Mouse (Mus musculus) intestine, postnatal 0 days (tissue): ENCODE results near the gene Snai3. TPM values are rescaled to one million over a fixed set of nuclear protein-coding genes. Genes with fewer than 3 reads are reported as not detected.

Source experiments
- ATAC-seq: fragments of 200-750 bp; cut with Nextera tagmentation; 2 replicates; pipeline ENCODE4 v1.8.0; 2017; ENCODE audit warnings: mild to moderate bottlenecking, moderate TSS enrichment, moderate library complexity
- H3K27ac ChIP-seq: fragments of 300-500 bp; sonication (generic); 2 replicates; pipeline ENCODE4 v1.5.1; 2014; ENCODE audit warnings: mild to moderate bottlenecking, low read depth, low read length, moderate library complexity
- H3K27me3 ChIP-seq: fragments of 300-500 bp; sonication (generic); replicated peaks from 2 replicates; pipeline ENCODE4 v1.6.1; 2014; ENCODE audit warnings: low read length, mixed read lengths; ENCODE audit not compliant: control insufficient read depth, insufficient read depth
- H3K36me3 ChIP-seq: fragments of 300-500 bp; sonication (generic); 2 replicates; pipeline ENCODE4 v1.6.1; 2014; ENCODE audit warnings: mild to moderate bottlenecking, moderate library complexity; ENCODE audit not compliant: control insufficient read depth, insufficient read depth
- H3K4me1 ChIP-seq: fragments of 300-500 bp; sonication (generic); replicated peaks from 2 replicates; pipeline ENCODE4 v1.6.1; 2014; ENCODE audit warnings: antibody characterized with exemption, low read length, mixed read lengths; ENCODE audit not compliant: control insufficient read depth, insufficient read depth
- H3K4me2 ChIP-seq: fragments of 300-500 bp; sonication (generic); replicated peaks from 2 replicates; pipeline ENCODE4 v1.6.1; 2014; ENCODE audit warnings: low read depth, mild to moderate bottlenecking, moderate library complexity
- H3K4me3 ChIP-seq: fragments of 300-500 bp; sonication (generic); 2 replicates; pipeline ENCODE4 v1.5.1; 2014; ENCODE audit warnings: low read depth, low read length
- H3K9ac ChIP-seq: fragments of 300-500 bp; sonication (generic); 2 replicates; pipeline ENCODE4 v1.6.1; 2014; ENCODE audit warnings: mild to moderate bottlenecking, low read depth, low read length
- H3K9me3 ChIP-seq: fragments of 300-500 bp; sonication (generic); 2 replicates; pipeline ENCODE4 v1.6.1; 2016; ENCODE audit warnings: mixed run types; ENCODE audit not compliant: control insufficient read depth
- CTCF ChIP-seq: sonication (generic); IDR thresholded peaks from 2 replicates; pipeline ENCODE4 v1.5.1; 2016; ENCODE audit warnings: low read depth, mild to moderate bottlenecking, control low read depth, antibody characterized with exemption, moderate library complexity
- WGBS: fragments of 180-500 bp; shearing (Covaris S2); extraction: QIAGEN DNeasy Blood & Tissue Kit; methylation state at CpG from one replicate; pipeline ENCODE4 v1.1.7; 2014; 5-methylcytosine and 5-hydroxymethylcytosine counted together
- polyA plus RNA-seq: library from polyadenylated mRNA; unstranded; fragments of >200 nt; fragmentation: Nextera tagmentation; extraction: Ambion mirVana; gene quantifications from 2 replicates; pipeline ENCODE4 v1.2.1, GENCODE M21; 2015

The Snai3 gene
- polyA plus RNA-seq, 1 experiment from 2014 or later = 0.46 TPM

DNA sequence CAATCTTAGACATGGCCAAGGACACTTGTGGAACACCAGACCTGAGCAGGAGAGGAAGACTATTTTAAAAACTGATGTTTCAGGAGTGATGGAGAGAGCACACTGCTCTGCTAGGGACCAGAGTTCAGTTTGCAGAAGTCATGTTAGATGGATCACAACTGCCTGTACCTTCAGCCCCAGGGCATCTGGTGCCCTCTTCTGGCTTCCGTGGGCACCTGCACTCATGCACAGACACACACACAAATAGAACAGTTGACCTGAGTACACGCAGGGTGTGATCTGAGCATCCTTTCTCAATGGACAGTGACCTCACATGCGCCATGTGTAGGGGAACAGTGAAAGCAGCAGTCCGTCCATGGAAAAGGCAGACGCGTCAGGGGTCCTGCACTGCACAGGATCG is 23.3 kb upstream of the Snai3 start:
- ATAC-seq = no peak

DNA sequence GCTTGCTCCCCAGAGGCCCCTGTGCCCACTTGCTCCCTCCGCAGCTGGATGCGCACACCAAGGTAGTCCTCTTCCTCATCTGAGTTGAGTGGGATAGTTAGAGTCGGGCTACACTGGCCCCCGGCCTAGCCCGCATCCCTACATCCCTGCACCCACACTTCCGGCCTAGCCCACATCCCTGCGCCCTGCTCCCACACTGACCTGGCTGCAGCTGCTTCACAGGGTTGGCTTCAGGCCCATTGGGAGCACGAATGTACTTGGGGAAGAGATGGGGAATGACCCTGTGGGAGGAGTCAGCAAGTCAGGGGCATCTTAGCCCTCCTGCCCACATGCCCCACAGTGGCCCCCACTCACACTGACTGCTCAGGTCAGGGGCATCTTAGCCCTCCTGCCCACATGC is 21.9 kb upstream of the Snai3 start:
- TF ChIP-seq CTCF = no peak
- Histone ChIP-seq H3K9me3 (no peaks in the 10 kb centered on the region), H3K4me3 (no peak overlapping the region), H3K27me3 (no peaks in the 10 kb centered on the region), H3K4me2 (no peak overlapping the region), H3K27ac (peak overlapping the region; percentile 35; the same call in 1 of the 2 replicates), H3K9ac (no peak overlapping the region), H3K36me3 (peaks cover 81% of the 10 kb centered on the region), H3K4me1 (no peaks in the 10 kb centered on the region)
- 92% methylated on average over 8 of the region's 8 CpGs for WGBS
- no peak for ATAC-seq

More for the DNA sequence above, 23.3 kb upstream of the Snai3 start:
- no peaks in the 10 kb centered on the region for H3K4me1 ChIP-seq
- H3K36me3 ChIP-seq = peaks cover 88% of the 10 kb centered on the region
- no peak overlapping the region for H3K4me3 ChIP-seq
- no peak overlapping the region for H3K9ac ChIP-seq
- no peak overlapping the region for H3K4me2 ChIP-seq
- TF ChIP-seq CTCF = peak; percentile 49
- 95% methylated on average over 7 of the region's 7 CpGs for WGBS
- H3K9me3 ChIP-seq = no peaks in the 10 kb centered on the region
- H3K27me3 ChIP-seq = no peaks in the 10 kb centered on the region
- no peak overlapping the region for H3K27ac ChIP-seq

DNA sequence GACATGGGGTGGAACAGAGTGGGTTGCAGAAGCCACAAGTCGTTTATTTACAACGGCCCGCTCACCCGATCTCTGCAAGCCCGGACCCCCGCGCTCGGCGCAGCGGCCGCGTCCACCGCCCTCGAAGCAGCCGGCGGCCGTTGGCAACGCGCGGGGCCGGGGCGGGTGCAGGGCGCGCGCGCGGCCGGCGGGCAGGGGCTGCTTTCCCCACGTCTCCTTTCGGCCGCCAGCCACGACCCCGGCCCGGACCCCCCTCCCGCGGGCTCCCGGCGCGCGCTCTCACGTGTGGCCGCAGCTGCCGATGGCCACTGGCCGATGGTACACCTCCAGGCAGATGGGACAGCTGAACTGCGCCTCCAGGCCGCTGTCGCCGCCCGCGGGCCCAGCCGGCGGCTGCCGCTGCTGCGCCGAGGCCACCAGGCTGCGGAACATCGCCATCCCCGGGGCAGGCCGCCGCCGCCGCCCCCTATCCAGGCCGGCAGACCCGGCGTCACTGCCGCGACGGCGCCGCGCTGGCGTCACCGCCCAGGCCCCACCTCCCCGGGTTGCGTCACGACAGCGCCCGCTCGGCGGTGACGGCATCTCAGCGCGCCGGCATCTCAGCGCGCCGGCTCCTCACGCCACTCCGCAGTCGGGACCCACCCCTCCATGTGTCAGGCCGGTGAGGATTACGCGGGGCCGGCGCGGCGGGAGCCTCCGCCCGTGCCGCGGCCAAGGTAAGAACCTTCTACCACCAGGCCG is 15.2 kb upstream of the Snai3 start, which contains the start of the genes Rnf166 and Ctu2:
TSS of gene Rnf166 (minus strand) at position 485 of the 741 bp plus-strand sequence.
TSS of gene Ctu2 (plus strand) at position 564 of the 741 bp plus-strand sequence.
- peaks cover 22% of the 10 kb centered on the region; the same call in 1 of the 2 replicates for H3K36me3 ChIP-seq
- H3K27me3 ChIP-seq = no peaks in the 10 kb centered on the region
- H3K4me3 ChIP-seq = peak within 1 kb of the TSS; percentile 84
- peak within 1 kb of the TSS; percentile 52; the same call in 1 of the 2 replicates for H3K27ac ChIP-seq
- ATAC-seq = peak; percentile 90
- TF ChIP-seq CTCF = 0 out of 2 replicates have a peak, but pooled peaks have one; percentile 6
- no peaks in the 10 kb centered on the region for H3K4me1 ChIP-seq
- H3K9ac ChIP-seq = peak within 1 kb of the TSS; percentile 72
- under 1% methylated on average over 97 of the region's 103 CpGs for WGBS
- peak within 1 kb of the TSS; percentile 93 for H3K4me2 ChIP-seq
- H3K9me3 ChIP-seq = no peaks in the 10 kb centered on the region

DNA sequence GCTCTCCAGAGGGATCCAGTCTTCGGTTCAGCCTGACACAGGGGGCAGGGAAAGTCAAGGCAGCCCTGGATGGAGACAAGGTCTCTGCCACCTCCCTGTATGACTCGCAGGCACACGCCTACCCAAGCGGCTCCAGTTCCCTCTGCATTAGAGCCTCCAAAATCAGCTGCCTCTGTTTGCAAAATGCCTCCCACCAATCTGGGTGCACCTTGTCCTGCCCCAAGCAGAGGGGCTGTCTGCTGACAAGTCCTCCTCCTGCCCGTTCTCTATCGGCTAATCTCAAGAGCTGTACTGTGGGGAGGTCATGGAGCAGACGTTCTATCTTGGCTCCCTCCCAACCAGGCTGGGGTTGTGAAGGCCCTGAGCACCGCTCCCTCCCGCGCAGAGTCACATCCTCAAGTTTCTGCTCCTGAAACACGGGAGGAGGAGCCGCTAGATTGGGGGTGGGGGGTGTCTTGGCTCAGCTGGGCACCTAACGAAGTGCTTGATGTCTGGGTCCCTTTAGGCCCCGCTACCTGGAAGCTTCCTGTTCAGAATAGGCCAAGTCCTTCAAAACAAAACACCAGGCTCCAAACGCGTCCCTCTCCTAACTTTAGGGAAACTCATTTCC is 14.5 kb upstream of the Snai3 start:
- Histone ChIP-seq H3K4me1 (no peaks in the 10 kb centered on the region), H3K36me3 (peaks cover 21% of the 10 kb centered on the region; the same call in 1 of the 2 replicates), H3K27me3 (no peaks in the 10 kb centered on the region), H3K9me3 (no peaks in the 10 kb centered on the region), H3K9ac (peak overlapping the region; percentile 72), H3K4me2 (peak overlapping the region; percentile 93), H3K27ac (no peak overlapping the region; the same call in 1 of the 2 replicates), H3K4me3 (peak overlapping the region; percentile 84)
- TF ChIP-seq CTCF = no peak
- peak; percentile 19; the same call in 1 of the 2 replicates for ATAC-seq
- 6% methylated on average over 16 of the region's 16 CpGs for WGBS

DNA sequence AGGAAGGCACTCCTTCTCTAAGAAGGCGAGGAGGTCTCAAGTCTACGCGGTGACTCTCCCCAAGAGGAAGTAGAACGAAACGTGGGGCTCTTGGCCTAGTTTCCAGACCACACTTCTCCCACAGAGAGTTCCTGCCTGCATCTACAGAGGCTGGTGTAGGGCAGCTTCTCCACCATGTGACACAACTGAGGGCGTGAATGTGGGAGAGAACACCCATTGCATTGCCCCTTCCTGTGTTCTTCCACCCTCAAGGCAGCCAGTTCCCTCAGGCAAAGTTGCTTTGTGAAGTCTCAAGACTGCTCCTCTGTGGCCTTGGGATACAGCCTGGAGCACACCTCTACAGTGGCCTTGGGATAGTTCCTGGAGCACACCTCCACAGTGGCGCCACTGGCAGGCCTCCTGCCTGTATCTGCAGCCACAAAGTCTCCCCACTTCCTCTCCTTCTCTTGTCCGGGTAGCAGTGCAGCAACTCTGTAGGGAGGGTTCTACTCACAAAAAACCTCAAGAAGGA is 13.4 kb upstream of the Snai3 start:
- Histone ChIP-seq H3K4me2 (no peak overlapping the region), H3K27me3 (no peaks in the 10 kb centered on the region), H3K4me3 (no peak overlapping the region), H3K27ac (no peak overlapping the region), H3K9ac (no peak overlapping the region), H3K9me3 (no peaks in the 10 kb centered on the region), H3K36me3 (peaks cover 17% of the 10 kb centered on the region; the same call in 1 of the 2 replicates), H3K4me1 (no peaks in the 10 kb centered on the region)
- no peak for TF ChIP-seq CTCF
- 81% methylated on average over 8 of the region's 8 CpGs for WGBS
- ATAC-seq = no peak

DNA sequence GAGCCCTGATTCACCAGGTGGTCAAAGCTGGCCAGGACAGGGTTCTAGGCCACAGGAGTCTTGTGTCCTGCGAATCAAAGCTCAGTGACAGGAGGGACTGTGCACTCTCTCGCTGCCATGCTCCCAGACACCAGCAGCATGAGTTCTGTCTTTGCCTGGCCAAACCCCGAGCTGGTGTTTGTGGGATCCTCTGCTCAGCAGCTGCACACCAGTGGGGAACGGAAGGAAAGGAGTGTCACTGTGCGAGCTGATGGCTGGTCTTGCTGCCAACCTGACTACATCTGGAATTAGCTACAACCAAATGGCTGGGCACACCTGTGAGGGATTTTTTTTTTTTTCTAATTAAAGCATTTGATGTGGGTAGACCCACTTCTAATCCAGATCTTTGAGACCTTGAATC is 10.2 kb upstream of the Snai3 start:
- Histone ChIP-seq H3K4me2 (no peak overlapping the region), H3K9me3 (no peaks in the 10 kb centered on the region), H3K4me3 (no peak overlapping the region), H3K4me1 (no peaks in the 10 kb centered on the region), H3K9ac (no peak overlapping the region), H3K36me3 (peaks cover 43% of the 10 kb centered on the region), H3K27ac (no peak overlapping the region), H3K27me3 (no peaks in the 10 kb centered on the region)
- 87% methylated on average over 5 of the region's 5 CpGs for WGBS
- no peak for TF ChIP-seq CTCF
- ATAC-seq = no peak
